Mouse (Mus musculus): ENCODE measurements around the gene Ctsl. TPM values are rescaled to one million over a fixed set of nuclear protein-coding genes. Genes with fewer than 3 reads are reported as not detected.

The Ctsl gene
- polyA plus RNA-seq, 1 experiment from 2014 or later: 998 TPM

DNA sequence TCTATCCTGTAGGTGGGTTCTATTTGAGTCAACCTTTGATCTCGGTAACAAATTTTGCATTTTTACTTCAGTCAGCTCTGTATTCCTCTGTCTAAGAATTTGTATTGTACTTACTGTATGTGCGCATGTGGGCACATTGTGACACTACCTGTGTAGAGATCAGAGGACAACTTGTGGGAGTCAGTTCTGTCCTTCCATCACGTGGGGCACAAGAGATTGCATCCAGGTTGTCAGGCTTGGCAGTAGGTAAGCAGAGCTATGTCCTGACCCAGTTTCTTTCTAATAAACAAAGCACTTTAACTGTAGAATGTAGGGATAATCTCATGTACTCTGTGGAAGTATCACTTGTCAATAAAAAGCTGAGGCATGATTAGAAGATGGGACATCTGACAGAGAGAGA, 56.6 kb downstream of the Ctsl start:
- Histone ChIP-seq H3K36me3 (ENCODE audit: inconsistent target) (no peaks in the 10 kb centered on the region), H3K79me2 (ENCODE audit: inconsistent target) (peaks cover 19% of the 10 kb centered on the region; the same call in 1 of the 2 replicates), H3K27ac (no peak overlapping the region), H3K4me3 (ENCODE audit: inconsistent target) (no peak overlapping the region)
- 94% methylated on average over 3 of the region's 3 CpGs for WGBS (ENCODE audit: missing documents)

DNA sequence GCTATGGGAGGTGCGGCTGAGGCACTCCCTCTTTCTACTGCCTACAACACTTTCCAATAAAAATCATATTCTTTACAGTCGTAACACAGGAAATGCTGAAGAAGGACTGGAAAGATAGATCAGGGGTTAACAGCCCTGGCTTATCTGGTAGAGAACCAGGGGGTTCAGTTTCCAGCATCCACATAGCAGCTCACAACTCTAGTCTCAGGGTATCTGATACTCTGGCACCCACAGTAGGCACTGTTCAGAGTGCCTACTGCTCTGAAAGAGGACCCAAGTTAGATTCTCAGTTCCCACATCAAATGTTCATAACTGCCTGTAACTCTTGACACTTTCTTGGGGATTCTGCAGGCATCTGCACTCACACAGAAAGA, 57.8 kb downstream of the Ctsl start:
- Histone ChIP-seq H3K79me2 (ENCODE audit: inconsistent target) (peaks cover 19% of the 10 kb centered on the region; the same call in 1 of the 2 replicates), H3K4me3 (ENCODE audit: inconsistent target) (peak overlapping the region; percentile 16; the same call in 1 of the 2 replicates), H3K36me3 (ENCODE audit: inconsistent target) (no peaks in the 10 kb centered on the region), H3K27ac (0 out of 2 replicates have a peak overlapping the region, but pooled peaks have one; percentile 8)
- WGBS (ENCODE audit: missing documents): 7% methylated on average over 2 of the region's 2 CpGs

DNA sequence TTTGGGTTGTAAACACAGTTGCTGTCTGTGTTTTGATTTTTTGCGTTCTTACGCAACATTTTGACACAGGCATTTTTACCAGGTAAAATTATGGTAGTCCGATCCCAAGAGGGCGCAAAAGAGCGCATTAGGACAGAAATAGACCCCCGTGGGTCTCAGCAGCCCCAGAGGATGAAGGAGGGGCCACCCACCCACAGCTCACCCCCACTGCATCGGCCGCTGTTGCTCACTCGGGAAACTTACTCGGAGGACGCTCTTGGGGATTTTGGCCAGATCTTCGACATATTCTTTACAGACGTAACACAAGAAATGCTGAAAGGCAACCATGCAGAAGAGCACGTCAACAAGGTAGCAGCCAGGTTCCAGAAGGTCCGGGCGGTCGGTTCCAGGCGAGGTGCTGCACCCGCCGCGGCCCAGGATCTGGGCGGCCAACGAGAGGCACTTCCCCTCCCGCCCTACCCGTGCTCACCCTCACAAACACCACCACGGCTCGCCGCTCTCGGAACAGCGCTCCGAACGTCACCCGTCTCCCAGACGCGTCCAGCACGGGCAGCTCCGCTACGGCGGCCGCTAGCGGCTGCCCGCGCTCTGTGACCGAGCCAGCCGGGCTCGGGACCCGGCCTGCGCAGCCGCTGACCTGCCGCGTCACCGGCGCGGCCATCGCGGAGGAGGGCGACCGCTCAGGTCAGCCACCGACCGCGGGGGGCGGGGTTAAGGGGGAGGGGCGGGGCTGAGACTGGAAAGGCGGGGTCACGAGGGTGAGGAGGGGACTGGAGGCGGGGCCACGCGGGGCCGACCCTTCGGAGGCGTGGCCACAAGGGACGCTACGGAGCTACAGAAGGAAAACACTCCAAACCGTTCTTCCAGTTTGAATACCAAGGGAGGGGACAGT, 58.4 kb downstream of the Ctsl start, which contains the start of gene Aaed1:
Gene Aaed1, minus strand, starts transcription at position 687 of the 892 bp plus-strand sequence.
- H3K27ac ChIP-seq: peak within 1 kb of the TSS; percentile 66
- WGBS (ENCODE audit: missing documents): under 1% methylated on average over 53 of the region's 74 CpGs
- H3K79me2 ChIP-seq (ENCODE audit: inconsistent target): peaks cover 19% of the 10 kb centered on the region; the same call in 1 of the 2 replicates
- peak within 1 kb of the TSS; percentile 91 for H3K4me3 ChIP-seq (ENCODE audit: inconsistent target)
- H3K36me3 ChIP-seq (ENCODE audit: inconsistent target): no peaks in the 10 kb centered on the region

DNA sequence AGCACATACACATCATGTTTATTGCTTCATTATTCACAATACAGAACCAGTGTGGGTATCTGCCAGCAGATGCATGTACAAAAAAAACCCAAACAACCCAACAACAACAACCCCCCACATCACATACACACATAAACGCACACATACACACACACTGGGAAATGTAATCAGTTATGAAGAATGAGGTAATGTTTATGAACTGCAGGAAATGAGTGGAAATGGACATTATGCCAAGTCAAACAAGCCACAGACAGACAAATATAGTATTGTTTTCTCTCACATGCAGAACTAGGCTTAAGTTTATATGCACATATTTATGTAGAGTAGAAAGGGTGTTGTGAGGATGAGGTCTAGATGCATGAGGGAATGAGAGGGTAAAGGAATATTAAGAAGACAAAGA, 59.4 kb downstream of the Ctsl start:
- Histone ChIP-seq H3K4me3 (ENCODE audit: inconsistent target) (peak overlapping the region; percentile 91), H3K79me2 (ENCODE audit: inconsistent target) (peaks cover 19% of the 10 kb centered on the region; the same call in 1 of the 2 replicates), H3K36me3 (ENCODE audit: inconsistent target) (no peaks in the 10 kb centered on the region), H3K27ac (no peak overlapping the region)
- 88% methylated on average over 1 of the region's 1 CpGs for WGBS (ENCODE audit: missing documents)

DNA sequence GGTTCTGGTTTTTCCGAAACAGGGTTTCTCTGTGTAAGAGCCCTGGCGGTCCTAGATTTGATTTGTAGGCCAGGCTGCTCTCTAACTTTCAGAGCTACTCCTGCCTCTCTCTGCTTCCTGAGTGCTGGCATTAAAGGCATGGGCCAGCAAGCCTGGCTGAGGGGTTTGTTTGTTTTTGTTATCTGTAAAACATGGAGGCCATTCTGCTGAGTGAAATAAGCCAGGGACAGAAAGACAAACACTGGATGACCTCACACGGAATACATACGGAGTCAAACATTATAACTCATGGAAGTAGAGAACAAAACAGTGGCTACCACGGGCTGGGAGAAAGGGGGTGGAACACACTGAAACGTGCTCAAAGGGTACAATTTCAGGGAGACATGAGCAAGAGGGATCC, 60.1 kb downstream of the Ctsl start:
- WGBS (ENCODE audit: missing documents): 79% methylated on average over 6 of the region's 6 CpGs
- peaks cover 19% of the 10 kb centered on the region; the same call in 1 of the 2 replicates for H3K79me2 ChIP-seq (ENCODE audit: inconsistent target)
- H3K27ac ChIP-seq: no peak overlapping the region
- no peak overlapping the region for H3K4me3 ChIP-seq (ENCODE audit: inconsistent target)
- H3K36me3 ChIP-seq (ENCODE audit: inconsistent target): no peaks in the 10 kb centered on the region

DNA sequence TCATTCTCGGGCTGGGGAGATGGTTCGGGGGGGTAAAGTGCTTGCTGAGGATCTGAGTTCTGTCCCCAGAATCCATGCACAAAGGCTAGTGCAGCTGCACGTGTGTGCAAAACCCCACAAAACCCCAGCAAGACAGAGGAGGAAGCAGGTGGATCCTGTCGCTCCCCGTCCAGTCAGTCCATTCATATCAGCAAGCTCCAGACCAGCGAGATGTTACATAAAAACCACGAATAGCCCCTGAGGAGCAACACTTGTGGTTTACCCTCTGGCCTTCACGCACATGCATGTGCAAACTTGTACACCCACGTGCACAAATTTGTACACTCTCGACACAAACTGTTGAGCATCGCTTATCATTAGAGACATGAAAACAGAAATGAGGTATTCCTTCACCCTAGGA, 60.8 kb downstream of the Ctsl start:
- Histone ChIP-seq H3K4me3 (ENCODE audit: inconsistent target) (no peak overlapping the region), H3K27ac (no peak overlapping the region), H3K36me3 (ENCODE audit: inconsistent target) (0 out of 2 replicates have a peak, but pooled peaks cover under 1% of the 10 kb centered on the region), H3K79me2 (ENCODE audit: inconsistent target) (peaks cover 19% of the 10 kb centered on the region; the same call in 1 of the 2 replicates)
- 17% methylated on average over 11 of the region's 11 CpGs for WGBS (ENCODE audit: missing documents)

Other genes starting within 250 kb of the Ctsl start
- gene Slc35d2, start 241.5 kb downstream of the Ctsl start, polyA plus RNA-seq (2018): 9.8 to 12.2 TPM (median 10.3 TPM) in 3 replicates
- 11.3 to 21.4 TPM (median 14.7 TPM) in 3 replicates for gene Zfp367, start 217.7 kb downstream of the Ctsl start, polyA plus RNA-seq (2018)
- gene Habp4, start 209.1 kb downstream of the Ctsl start, polyA plus RNA-seq (2018): 11.3 to 21.1 TPM (median 14.9 TPM) in 3 replicates
- 5.6 to 8.3 TPM (median 7.6 TPM) in 3 replicates for gene Cdc14b, start 95.6 kb downstream of the Ctsl start, polyA plus RNA-seq (2018)
- gene Aaed1, start 58.2 kb downstream of the Ctsl start, polyA plus RNA-seq (2018): 14.5 to 40.9 TPM (median 29.7 TPM) in 3 replicates
- gene Cdk20, start 61.4 kb upstream of the Ctsl start, polyA plus RNA-seq (2018): 11.3 to 20.3 TPM (median 11.6 TPM) in 3 replicates
- not detected in 3 replicates for gene Fam240b, start 126.9 kb upstream of the Ctsl start, polyA plus RNA-seq (2018)